Mouse (Mus musculus): ENCODE data around the gene Prkd2. TPM values are rescaled to one million over a fixed set of nuclear protein-coding genes. Genes with fewer than 3 reads are reported as not detected.

Gene Prkd2
- polyA plus RNA-seq, 1 experiment from 2014 or later, result 11.2 TPM

DNA sequence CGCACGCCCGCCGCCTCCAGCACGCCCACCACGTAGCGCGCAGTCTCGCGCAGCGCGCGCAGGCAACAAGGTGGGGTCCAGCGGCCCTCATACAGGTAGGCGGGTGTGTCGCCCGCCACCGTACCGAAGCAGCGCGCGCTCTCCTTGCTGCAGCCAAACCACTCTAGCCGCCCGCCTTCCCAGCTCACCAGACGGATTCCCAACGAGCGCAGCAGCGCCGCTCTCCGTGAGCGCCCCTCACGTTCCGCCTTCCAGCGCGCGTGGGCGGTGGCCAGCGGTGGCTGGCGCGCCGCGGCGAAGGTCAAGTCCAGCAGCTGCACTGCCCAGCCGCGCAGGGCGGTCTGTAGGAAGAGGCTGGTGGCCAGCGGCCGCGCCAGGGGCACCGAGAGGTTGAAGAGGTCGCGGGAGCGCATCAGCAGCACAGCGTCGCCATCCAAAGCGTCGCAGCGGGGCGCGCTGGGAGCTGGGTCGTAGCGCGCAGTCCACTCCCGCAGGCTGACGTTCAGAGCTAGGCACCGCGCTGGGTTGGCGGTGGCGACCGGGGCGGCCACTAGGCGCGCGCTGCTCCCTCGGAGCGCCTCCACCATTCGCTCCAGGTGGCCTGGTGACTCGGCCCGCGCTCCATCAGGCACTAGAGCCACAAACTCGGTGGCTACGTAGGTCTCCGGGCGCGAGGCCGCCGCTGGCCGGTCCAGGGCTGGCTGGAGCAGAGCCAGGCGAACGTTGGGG, 31.6 kb upstream of the Prkd2 start:
- WGBS, result 3% methylated on average over 90 of the region's 90 CpGs
- Histone ChIP-seq H3K27ac (ENCODE audit: low read depth, low read length) (peak overlapping the region; percentile 14; the same call in 1 of the 2 replicates), H3K4me3 (ENCODE audit: low read depth, low read length) (peak overlapping the region; percentile 38), H3K4me2 (ENCODE audit: low read depth) (peak overlapping the region; percentile 68), H3K9ac (ENCODE audit: low read length) (peak overlapping the region; percentile 44), H3K27me3 (ENCODE audit: control insufficient read depth, insufficient read depth, low read length) (peaks cover 21% of the 10 kb centered on the region), H3K36me3 (ENCODE audit: control insufficient read depth, insufficient read depth, low read length) (no peaks in the 10 kb centered on the region), H3K9me3 (ENCODE audit: control insufficient read depth, low read length) (no peaks in the 10 kb centered on the region), H3K4me1 (ENCODE audit: control insufficient read depth, insufficient read depth, low read length) (peaks cover 16% of the 10 kb centered on the region)
- ATAC-seq (ENCODE audit: insufficient read depth, low FRiP score, low TSS enrichment), result 0 out of 2 replicates have a peak, but pooled peaks have one; percentile 21
- peak; percentile 61 for DNase-seq (ENCODE audit: low spot score)

DNA sequence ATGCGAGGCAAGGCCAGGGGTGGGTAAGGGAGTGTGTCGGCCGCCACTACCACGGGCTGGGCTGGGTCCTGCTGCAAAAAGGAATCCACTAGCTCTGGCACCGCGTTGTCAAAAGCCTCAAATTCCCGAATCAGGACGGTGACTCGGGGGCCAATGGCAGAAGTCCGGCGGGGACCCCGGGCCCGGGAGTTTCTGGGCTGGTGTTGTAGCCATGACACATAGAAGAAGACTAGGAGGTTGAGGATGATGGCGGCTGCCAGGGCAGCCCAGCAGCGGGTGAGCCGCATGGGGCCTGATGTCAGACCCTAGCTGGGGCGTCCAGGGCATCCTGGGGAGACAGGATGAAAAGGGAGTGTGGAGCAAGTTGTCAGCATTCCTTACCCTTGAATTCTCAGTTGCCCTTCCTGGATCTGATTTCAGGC, 31.0 kb upstream of the Prkd2 start:
- H3K27ac ChIP-seq (ENCODE audit: low read depth, low read length), result no peak overlapping the region
- peak overlapping the region; percentile 68 for H3K4me2 ChIP-seq (ENCODE audit: low read depth)
- H3K9ac ChIP-seq (ENCODE audit: low read length), result peak overlapping the region; percentile 44
- 0 out of 2 replicates have a peak, but pooled peaks have one; percentile 4 for ATAC-seq (ENCODE audit: insufficient read depth, low FRiP score, low TSS enrichment)
- H3K4me1 ChIP-seq (ENCODE audit: control insufficient read depth, insufficient read depth, low read length), result peaks cover 16% of the 10 kb centered on the region
- H3K4me3 ChIP-seq (ENCODE audit: low read depth, low read length), result peak overlapping the region; percentile 38
- H3K27me3 ChIP-seq (ENCODE audit: control insufficient read depth, insufficient read depth, low read length), result peaks cover 21% of the 10 kb centered on the region
- H3K36me3 ChIP-seq (ENCODE audit: control insufficient read depth, insufficient read depth, low read length), result no peaks in the 10 kb centered on the region
- DNase-seq (ENCODE audit: low spot score), result no peak
- WGBS, result 14% methylated on average over 17 of the region's 17 CpGs
- H3K9me3 ChIP-seq (ENCODE audit: control insufficient read depth, low read length), result no peaks in the 10 kb centered on the region

- Histone ChIP-seq H3K9ac (ENCODE audit: low read length) (no peak overlapping the region), H3K27ac (ENCODE audit: low read depth, low read length) (no peak overlapping the region), H3K27me3 (ENCODE audit: control insufficient read depth, insufficient read depth, low read length) (peaks cover 21% of the 10 kb centered on the region), H3K4me1 (ENCODE audit: control insufficient read depth, insufficient read depth, low read length) (peaks cover 21% of the 10 kb centered on the region), H3K4me3 (ENCODE audit: low read depth, low read length) (no peak overlapping the region), H3K36me3 (ENCODE audit: control insufficient read depth, insufficient read depth, low read length) (no peaks in the 10 kb centered on the region), H3K4me2 (ENCODE audit: low read depth) (no peak overlapping the region), H3K9me3 (ENCODE audit: control insufficient read depth, low read length) (no peaks in the 10 kb centered on the region)
- 82% methylated on average over 2 of the region's 2 CpGs for WGBS
- ATAC-seq (ENCODE audit: insufficient read depth, low FRiP score, low TSS enrichment) (no peak), DNase-seq (ENCODE audit: low spot score) (no peak)
These were observed 30.2 kb upstream of the Prkd2 start for GRCm38 (mm10) chr7:16812505-16812904.

DNA sequence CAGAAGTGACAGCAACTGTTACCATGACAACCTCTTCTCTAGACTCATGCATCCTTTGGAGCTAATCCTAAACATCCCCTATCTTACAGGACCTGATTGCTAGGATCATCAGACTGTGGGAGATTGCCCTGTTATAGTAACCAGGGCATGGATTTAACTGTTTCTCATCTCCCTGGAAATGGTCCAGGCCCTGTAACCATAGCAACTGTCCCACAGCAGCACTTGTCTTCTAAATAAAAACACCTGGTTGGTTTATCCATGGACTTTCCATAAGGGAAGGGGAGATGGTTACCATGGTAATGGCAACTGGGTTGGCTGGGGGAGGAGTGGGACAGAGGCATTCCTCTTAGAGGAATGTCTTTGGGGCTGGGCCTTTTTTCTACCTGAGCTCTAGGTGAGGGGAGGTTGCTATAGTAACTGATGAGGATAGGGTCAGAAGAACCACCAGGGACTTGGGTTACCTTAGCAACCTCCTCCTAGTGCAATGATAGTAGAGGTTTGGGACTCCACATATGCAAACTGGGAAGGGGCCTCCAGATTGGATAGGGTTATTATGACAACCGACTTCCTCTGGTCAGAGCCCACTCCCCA, 27.3 kb upstream of the Prkd2 start, which contains the start of gene Strn4:
TSS of gene Strn4 (plus strand) at position 539 of the 591 bp plus-strand sequence.
- peaks cover 20% of the 10 kb centered on the region for H3K27me3 ChIP-seq (ENCODE audit: control insufficient read depth, insufficient read depth, low read length)
- H3K4me2 ChIP-seq (ENCODE audit: low read depth), result peak within 1 kb of the TSS; percentile 95
- H3K4me3 ChIP-seq (ENCODE audit: low read depth, low read length), result peak within 1 kb of the TSS; percentile 98
- peak within 1 kb of the TSS; percentile 100 for H3K9ac ChIP-seq (ENCODE audit: low read length)
- DNase-seq (ENCODE audit: low spot score) (peak; percentile 60), ATAC-seq (ENCODE audit: insufficient read depth, low FRiP score, low TSS enrichment) (peak; percentile 54)
- H3K9me3 ChIP-seq (ENCODE audit: control insufficient read depth, low read length), result no peaks in the 10 kb centered on the region
- no peaks in the 10 kb centered on the region for H3K36me3 ChIP-seq (ENCODE audit: control insufficient read depth, insufficient read depth, low read length)
- WGBS, result 13% methylated on average over 1 of the region's 1 CpGs
- peaks cover 37% of the 10 kb centered on the region for H3K4me1 ChIP-seq (ENCODE audit: control insufficient read depth, insufficient read depth, low read length)
- H3K27ac ChIP-seq (ENCODE audit: low read depth, low read length), result peak within 1 kb of the TSS; percentile 98

- H3K27me3 ChIP-seq (ENCODE audit: control insufficient read depth, insufficient read depth, low read length), result peaks cover 13% of the 10 kb centered on the region
- H3K9ac ChIP-seq (ENCODE audit: low read length), result peak overlapping the region; percentile 100
- DNase-seq (ENCODE audit: low spot score) (peak; percentile 94), ATAC-seq (ENCODE audit: insufficient read depth, low FRiP score, low TSS enrichment) (peak; percentile 80)
- H3K9me3 ChIP-seq (ENCODE audit: control insufficient read depth, low read length), result no peaks in the 10 kb centered on the region
- no peaks in the 10 kb centered on the region for H3K36me3 ChIP-seq (ENCODE audit: control insufficient read depth, insufficient read depth, low read length)
- peak overlapping the region; percentile 95 for H3K4me2 ChIP-seq (ENCODE audit: low read depth)
- peaks cover 36% of the 10 kb centered on the region for H3K4me1 ChIP-seq (ENCODE audit: control insufficient read depth, insufficient read depth, low read length)
- peak overlapping the region; percentile 98 for H3K4me3 ChIP-seq (ENCODE audit: low read depth, low read length)
- under 1% methylated on average over 52 of the region's 55 CpGs for WGBS
- peak overlapping the region; percentile 98 for H3K27ac ChIP-seq (ENCODE audit: low read depth, low read length)
These were observed 26.6 kb upstream of the Prkd2 start for GRCm38 (mm10) chr7:16816078-16816474.

GRCm38 (mm10) chr7:16816475-16817122, 26.1 kb upstream of the Prkd2 start, which contains the start of gene Fkrp:
Gene Fkrp (minus strand): TSS chr7:16816732.
- DNase-seq (ENCODE audit: low spot score) (peak; percentile 67), ATAC-seq (ENCODE audit: insufficient read depth, low FRiP score, low TSS enrichment) (peak; percentile 67)
- Histone ChIP-seq H3K9ac (ENCODE audit: low read length) (peak within 1 kb of the TSS; percentile 100), H3K4me2 (ENCODE audit: low read depth) (peak within 1 kb of the TSS; percentile 95), H3K27ac (ENCODE audit: low read depth, low read length) (peak within 1 kb of the TSS; percentile 98), H3K4me1 (ENCODE audit: control insufficient read depth, insufficient read depth, low read length) (peaks cover 35% of the 10 kb centered on the region), H3K27me3 (ENCODE audit: control insufficient read depth, insufficient read depth, low read length) (peaks cover 8% of the 10 kb centered on the region), H3K9me3 (ENCODE audit: control insufficient read depth, low read length) (no peaks in the 10 kb centered on the region), H3K4me3 (ENCODE audit: low read depth, low read length) (peak within 1 kb of the TSS; percentile 98), H3K36me3 (ENCODE audit: control insufficient read depth, insufficient read depth, low read length) (no peaks in the 10 kb centered on the region)
- under 1% methylated on average over 52 of the region's 64 CpGs for WGBS

DNA sequence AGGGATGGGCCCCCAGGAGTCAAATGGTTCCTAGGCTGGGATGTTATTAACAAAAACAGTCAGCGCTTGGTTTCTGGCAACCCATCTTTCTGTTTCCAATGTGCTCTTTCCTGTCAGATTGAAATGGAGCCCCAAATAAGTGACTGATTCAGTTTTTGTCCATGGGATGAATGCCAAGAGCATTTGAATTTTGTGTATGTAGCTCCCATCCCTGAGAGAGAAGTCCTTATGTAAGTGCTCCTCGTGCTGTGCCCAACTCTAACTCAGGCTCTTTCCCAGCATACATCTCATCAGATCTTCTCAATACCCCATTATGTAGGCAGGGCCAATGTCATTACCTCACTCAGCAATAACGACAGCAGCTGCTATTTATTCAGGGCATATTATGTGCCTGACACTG, 25.0 kb upstream of the Prkd2 start:
- Histone ChIP-seq H3K4me1 (ENCODE audit: control insufficient read depth, insufficient read depth, low read length) (peaks cover 34% of the 10 kb centered on the region), H3K36me3 (ENCODE audit: control insufficient read depth, insufficient read depth, low read length) (no peaks in the 10 kb centered on the region), H3K9me3 (ENCODE audit: control insufficient read depth, low read length) (no peaks in the 10 kb centered on the region), H3K4me2 (ENCODE audit: low read depth) (peak overlapping the region; percentile 95), H3K27ac (ENCODE audit: low read depth, low read length) (no peak overlapping the region), H3K27me3 (ENCODE audit: control insufficient read depth, insufficient read depth, low read length) (no peaks in the 10 kb centered on the region), H3K4me3 (ENCODE audit: low read depth, low read length) (peak overlapping the region; percentile 98), H3K9ac (ENCODE audit: low read length) (peak overlapping the region; percentile 100)
- DNase-seq (ENCODE audit: low spot score) (no peak), ATAC-seq (ENCODE audit: insufficient read depth, low FRiP score, low TSS enrichment) (no peak)
- 67% methylated on average over 3 of the region's 3 CpGs for WGBS

DNA sequence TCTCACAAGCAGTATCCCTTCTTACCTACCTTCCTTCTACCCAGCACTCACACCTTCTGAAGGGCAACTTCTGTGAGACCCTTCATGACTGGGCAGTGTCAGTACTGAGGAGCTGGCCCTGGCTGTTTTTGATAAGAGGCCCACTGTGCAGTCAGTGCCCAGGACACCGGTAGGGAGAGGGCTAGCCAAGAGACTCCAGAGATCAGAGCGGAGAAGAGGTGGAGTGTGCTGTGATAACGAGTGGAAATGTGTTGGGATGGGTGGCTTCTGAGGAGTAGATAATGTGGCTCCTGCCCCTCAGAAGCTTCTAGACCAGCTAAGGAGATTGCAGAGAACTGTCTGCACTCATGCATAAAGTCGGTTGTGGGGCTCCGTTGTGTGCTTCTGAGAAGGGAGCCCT, 22.9 kb upstream of the Prkd2 start:
- Histone ChIP-seq H3K27ac (ENCODE audit: low read depth, low read length) (no peak overlapping the region), H3K9ac (ENCODE audit: low read length) (no peak overlapping the region), H3K4me2 (ENCODE audit: low read depth) (no peak overlapping the region), H3K27me3 (ENCODE audit: control insufficient read depth, insufficient read depth, low read length) (no peaks in the 10 kb centered on the region), H3K9me3 (ENCODE audit: control insufficient read depth, low read length) (no peaks in the 10 kb centered on the region), H3K4me3 (ENCODE audit: low read depth, low read length) (no peak overlapping the region), H3K36me3 (ENCODE audit: control insufficient read depth, insufficient read depth, low read length) (peaks cover 2% of the 10 kb centered on the region; the same call in 1 of the 2 replicates), H3K4me1 (ENCODE audit: control insufficient read depth, insufficient read depth, low read length) (peaks cover 34% of the 10 kb centered on the region)
- 77% methylated on average over 5 of the region's 5 CpGs for WGBS
- no peak for ATAC-seq (ENCODE audit: insufficient read depth, low FRiP score, low TSS enrichment)
- DNase-seq (ENCODE audit: low spot score), result no peak

All from neural tube, embryonic 11.5 days (tissue).